Mouse (Mus musculus) embryonic stem cell, embryonic (primary cell): ENCODE measurements around the gene Pi4k2a.

Experiments used
- CTCF ChIA-PET, 4 experiments: fragments of 300-600 bp in 2 of 4; fragments of 350-600 bp in 2 of 4; sonication (Branson Sonifier 250); formaldehyde crosslinking; loops; one replicate each; lab custom pipeline; 2022; ENCODE audit warnings: inconsistent platforms in 2 of 4; lab: Charles Lee
- POLR2A ChIA-PET, 4 experiments: fragments of 300-600 bp in 2 of 4; fragments of 350-600 bp in 2 of 4; sonication (Branson Sonifier 250); formaldehyde crosslinking; loops; one replicate each; lab custom pipeline; 2022; ENCODE audit warnings: antibody characterized with exemption in 4 of 4, inconsistent platforms in 1 of 4; lab: Charles Lee

Gene Pi4k2a

DNA sequence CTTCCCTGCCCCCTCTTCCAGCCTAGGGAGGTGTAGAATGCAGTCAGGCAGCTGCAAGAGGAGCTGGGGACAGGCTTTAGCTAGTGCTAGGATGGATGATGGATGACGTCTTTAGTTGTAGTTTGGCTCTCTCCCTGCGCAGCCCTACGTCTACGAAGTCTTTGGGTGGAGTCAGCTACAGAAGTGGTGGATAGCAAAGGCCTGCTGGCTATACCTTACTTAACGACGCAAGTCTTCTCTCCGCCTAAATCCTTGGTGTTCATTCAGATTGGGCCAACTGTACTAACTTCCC is 58.2 kb downstream of the Pi4k2a start:
- CTCF ChIA-PET = interaction anchor here (0.6 to 7.8 kb wide), 8 partner anchors 17 to 291 kb away, joined by 3 to 79 read pairs (median 4); partner anchors contain the start of genes Ankrd2 (in 1 of the 4), Avpi1 (in 1 of the 4) and Zfyve27 (in 1 of the 4)

GRCm38 (mm10) chr19:42151990-42152389 is 61.7 kb downstream of the Pi4k2a start:
- CTCF ChIA-PET = interaction anchor here (0.5 to 7.8 kb wide), 88 partner anchors 9 to 647 kb away, joined by 3 to 79 read pairs (median 4); partner anchors contain the start of genes Ankrd2 (in 3 of the 4), Hoga1 (in 3 of the 4), Avpi1 (in 2 of the 4) and Pi4k2a (in 2 of the 4)

More for the DNA sequence above, 58.2 kb downstream of the Pi4k2a start:
- POLR2A ChIA-PET = interaction anchor here (0.7 to 19.8 kb wide), 28 partner anchors 8 to 237 kb away, joined by 3 to 403 read pairs (median 6); partner anchors contain the start of genes Avpi1 (in 3 of the 4), Pi4k2a (in 2 of the 4) and Pgam1 (in 1 of the 4)

DNA sequence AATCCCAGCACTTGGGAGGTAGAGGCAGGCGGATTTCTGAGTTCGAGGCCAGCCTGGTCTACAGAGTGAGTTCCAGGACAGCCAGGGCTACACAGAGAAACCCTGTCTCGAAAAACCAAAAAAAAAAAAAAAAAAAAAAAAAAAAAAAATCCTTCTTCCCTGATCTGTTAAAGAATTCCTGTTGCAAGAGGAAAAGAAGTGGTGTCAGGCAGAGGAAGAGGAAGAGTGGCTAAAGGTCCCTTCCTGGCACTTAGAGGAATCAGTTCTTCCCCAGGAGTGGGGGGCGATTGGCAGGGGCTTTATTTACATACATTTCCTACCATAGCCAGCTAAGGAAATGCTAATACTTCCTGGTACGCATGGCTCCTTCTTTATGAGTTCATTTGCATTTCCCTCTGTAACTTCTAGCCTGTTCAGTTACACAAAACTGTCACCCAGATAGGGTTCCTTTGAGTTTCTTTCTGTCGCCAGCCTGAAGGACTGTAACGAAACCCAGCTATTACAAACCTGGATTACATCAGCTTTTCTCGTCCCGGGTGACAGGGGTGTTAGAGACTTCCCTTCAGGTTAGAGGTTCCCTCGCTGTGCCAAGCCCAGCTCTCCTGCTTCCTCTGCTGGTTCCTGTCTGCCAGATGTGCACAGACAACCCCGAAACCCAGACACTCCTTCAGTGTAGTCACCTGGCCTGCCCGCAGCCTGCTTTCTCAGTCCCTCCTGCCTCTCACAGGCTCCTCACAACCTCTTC is 67.4 kb downstream of the Pi4k2a start:
- POLR2A ChIA-PET = interaction anchor here (0.5 to 4.1 kb wide), 30 partner anchors 8 to 386 kb away, joined by 3 to 24 read pairs (median 4); partner anchors contain the start of genes Avpi1 (in 3 of the 4), Marveld1 (in 2 of the 4) and Pi4k2a (in 1 of the 4)
- CTCF ChIA-PET = interaction anchor here in 2 of 4 experiments (0.6 to 1.5 kb wide), 7 partner anchors 9 to 512 kb away, joined by 3 to 5 read pairs (median 4); partner anchors contain the start of gene Ankrd2 (in 1 of the 2)

More at GRCm38 (mm10) chr19:42151990-42152389, 61.7 kb downstream of the Pi4k2a start:
- POLR2A ChIA-PET = interaction anchor here (0.7 to 19.8 kb wide), 41 partner anchors 10 to 252 kb away, joined by 3 to 403 read pairs (median 4); partner anchors contain the start of genes Avpi1 (in 3 of the 4), Pi4k2a (in 3 of the 4), Ankrd2 (in 2 of the 4) and 4933411K16Rik (in 1 of the 4)

GRCm38 (mm10) chr19:42158246-42159017 is 68.2 kb downstream of the Pi4k2a start:
- ChIA-PET POLR2A (interaction anchor here in 3 of 4 experiments (0.5 to 4.1 kb wide), 32 partner anchors 9 to 387 kb away, joined by 3 to 24 read pairs (median 4); partner anchors contain the start of genes Avpi1 (in 3 of the 3), Marveld1 (in 2 of the 3) and Pi4k2a (in 1 of the 3)), CTCF (interaction anchor here in 3 of 4 experiments (0.6 to 1.5 kb wide), 10 partner anchors 8 to 219 kb away, joined by 3 to 5 read pairs (median 4); partner anchors contain the start of genes Ankrd2 (in 1 of the 3) and Avpi1 (in 1 of the 3))

- POLR2A ChIA-PET = interaction anchor here in 3 of 4 experiments (0.5 to 2.9 kb wide), 4 partner anchors 11 to 34 kb away, joined by 3 to 18 read pairs (median 8); partner anchors contain the start of genes Avpi1 (in 1 of the 3) and Marveld1 (in 1 of the 3)
- CTCF ChIA-PET = interaction anchor here in 3 of 4 experiments (0.6 to 8.4 kb wide), 6 partner anchors 12 to 128 kb away, joined by 3 to 79 read pairs (median 9); partner anchors contain the start of genes Ankrd2 (in 1 of the 3) and Marveld1 (in 1 of the 3)
Observed at GRCm38 (mm10) chr19:42163764-42164163, 73.5 kb downstream of the Pi4k2a start, which contains the start of gene Zfyve27. Gene Zfyve27 (plus strand): TSS chr19:42163951.

DNA sequence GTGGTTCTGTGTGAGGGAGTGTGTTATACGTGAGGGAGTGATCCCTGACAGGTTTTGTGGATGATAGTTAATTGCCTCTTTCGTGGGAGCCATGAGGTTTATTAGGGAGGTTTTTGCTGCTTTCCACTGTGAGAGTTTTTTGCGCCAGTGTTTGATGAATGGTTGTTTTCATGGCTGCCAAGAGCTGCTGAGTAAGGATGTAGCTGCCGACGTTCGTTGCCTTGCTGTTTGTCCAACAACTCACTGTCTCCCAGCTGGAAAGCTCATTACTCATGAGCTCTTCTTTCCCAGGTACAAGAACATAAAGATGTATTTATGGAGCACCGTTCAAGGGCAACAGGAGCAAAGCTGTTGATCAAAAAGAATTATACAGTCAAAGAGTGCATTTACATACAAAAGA is 73.9 kb downstream of the Pi4k2a start:
- ChIA-PET CTCF (interaction anchor here (0.6 to 8.4 kb wide), 8 partner anchors 12 to 129 kb away, joined by 3 to 79 read pairs (median 3); partner anchors contain the start of genes Ankrd2 (in 1 of the 4) and Marveld1 (in 1 of the 4)), POLR2A (interaction anchor here in 3 of 4 experiments (1.1 to 4.4 kb wide), 6 partner anchors 12 to 74 kb away, joined by 3 to 18 read pairs (median 12); partner anchors contain the start of genes Marveld1 (in 2 of the 3), Avpi1 (in 1 of the 3) and Pi4k2a (in 1 of the 3))

GRCm38 (mm10) chr19:42166130-42166529 is 75.9 kb downstream of the Pi4k2a start:
- ChIA-PET POLR2A (interaction anchor here (0.6 to 4.4 kb wide), 26 partner anchors 9 to 130 kb away, joined by 3 to 18 read pairs (median 4); partner anchors contain the start of genes Marveld1 (in 2 of the 4), Ankrd2 (in 1 of the 4), Avpi1 (in 1 of the 4) and Pi4k2a (in 1 of the 4)), CTCF (interaction anchor here (0.5 to 8.4 kb wide), 66 partner anchors 8 to 1404 kb away, joined by 3 to 79 read pairs (median 4); partner anchors contain the start of genes Ankrd2 (in 4 of the 4), Hoga1 (in 4 of the 4), Pi4k2a (in 3 of the 4) and 4933411K16Rik (in 2 of the 4))

- CTCF ChIA-PET = interaction anchor here (0.5 to 8.4 kb wide), 50 partner anchors 9 to 604 kb away, joined by 3 to 79 read pairs (median 4); partner anchors contain the start of genes Hoga1 (in 4 of the 4), Ankrd2 (in 3 of the 4), 4933411K16Rik (in 2 of the 4) and Avpi1 (in 2 of the 4)
- POLR2A ChIA-PET = interaction anchor here (0.7 to 4.4 kb wide), 15 partner anchors 9 to 131 kb away, joined by 3 to 18 read pairs (median 5); partner anchors contain the start of genes Marveld1 (in 2 of the 4), Ankrd2 (in 1 of the 4) and Pi4k2a (in 1 of the 4)
Observed at GRCm38 (mm10) chr19:42166766-42167165, 76.5 kb downstream of the Pi4k2a start.

- ChIA-PET POLR2A (interaction anchor here in 2 of 4 experiments (1.1 to 4.4 kb wide), 4 partner anchors 12 to 96 kb away, joined by 3 to 17 read pairs (median 4); partner anchors contain the start of genes Marveld1 (in 1 of the 2) and Pi4k2a (in 1 of the 2)), CTCF (interaction anchor here in 2 of 4 experiments (1.1 to 8.4 kb wide), 3 partner anchors 15 to 132 kb away, joined by 4 to 79 read pairs (median 4); partner anchors contain the start of gene Marveld1 (in 1 of the 2))
Observed at GRCm38 (mm10) chr19:42167489-42167888, 77.2 kb downstream of the Pi4k2a start.

GRCm38 (mm10) chr19:42169322-42169975 is 79.2 kb downstream of the Pi4k2a start:
- ChIA-PET POLR2A (interaction anchor here in 3 of 4 experiments (0.6 to 3.8 kb wide), 39 partner anchors 10 to 610 kb away, joined by 3 to 24 read pairs (median 5); partner anchors contain the start of genes Avpi1 (in 3 of the 3), Pi4k2a (in 2 of the 3), Exosc1 (in 1 of the 3) and Hoga1 (in 1 of the 3)), CTCF (interaction anchor here (0.6 to 8.4 kb wide), 19 partner anchors 13 to 618 kb away, joined by 3 to 79 read pairs (median 6); partner anchors contain the start of genes Ankrd2 (in 2 of the 4), Hoga1 (in 1 of the 4) and Marveld1 (in 1 of the 4))

DNA sequence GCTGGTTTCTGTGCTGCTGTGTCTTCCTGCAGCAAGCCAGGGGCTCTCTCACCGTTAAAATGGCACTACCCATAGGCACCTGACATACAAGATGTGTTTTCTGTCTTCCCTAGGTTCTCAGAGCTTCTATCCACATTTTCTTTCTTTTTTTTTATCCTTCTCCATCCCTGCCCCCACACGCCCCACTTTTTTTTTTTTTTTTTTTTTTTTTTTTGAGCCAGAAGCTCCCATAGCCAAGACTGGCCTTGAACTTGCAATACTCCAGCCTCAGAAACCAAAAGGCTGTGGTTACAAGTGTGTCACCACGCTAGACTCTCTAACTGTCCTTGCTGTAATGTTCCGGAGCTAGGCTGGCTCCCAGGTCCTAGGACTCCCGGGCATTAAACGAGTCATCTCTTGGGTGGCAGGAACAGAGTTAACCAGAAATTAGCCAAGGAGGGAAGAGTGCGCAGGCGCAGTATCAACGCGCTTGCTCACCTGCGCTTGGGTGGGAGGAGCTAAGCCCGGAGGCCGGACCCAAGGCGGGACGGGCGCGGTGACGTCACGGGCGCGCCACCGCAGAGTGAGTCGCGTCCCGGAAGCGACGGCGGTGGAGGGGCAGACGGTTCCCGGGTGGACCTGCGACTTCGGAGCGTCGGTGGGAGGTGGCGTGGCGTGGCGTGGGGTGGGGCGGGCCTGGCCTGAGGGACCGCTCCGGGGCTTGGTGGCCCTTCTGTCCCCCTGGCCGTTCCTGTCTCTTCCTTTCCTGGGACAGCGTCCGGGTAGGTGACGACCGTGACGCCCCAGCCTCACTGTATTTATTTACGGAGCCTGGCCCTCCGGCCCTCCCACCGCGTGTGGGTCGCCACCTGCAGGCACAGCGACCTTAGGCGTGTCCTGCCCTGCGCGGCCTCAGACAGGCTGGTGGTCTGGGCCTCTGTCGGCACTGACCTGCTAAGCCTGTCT is 80.0 kb downstream of the Pi4k2a start:
- CTCF ChIA-PET = interaction anchor here (0.6 to 8.4 kb wide), 38 partner anchors 12 to 611 kb away, joined by 3 to 79 read pairs (median 4); partner anchors contain the start of genes Ankrd2 (in 2 of the 4), Hoga1 (in 2 of the 4), Avpi1 (in 1 of the 4) and Hps1 (in 1 of the 4)
- POLR2A ChIA-PET = interaction anchor here in 3 of 4 experiments (0.6 to 3.8 kb wide), 73 partner anchors 9 to 638 kb away, joined by 3 to 24 read pairs (median 5); partner anchors contain the start of genes Avpi1 (in 3 of the 3), Pi4k2a (in 3 of the 3), Exosc1 (in 2 of the 3) and Hoga1 (in 2 of the 3)
